Mouse (Mus musculus) heart, adult 11 months (tissue): ENCODE results near the gene Ccdc158.
A peak's percentile ranks its signal among the peaks of the same experiment; 100 is the strongest.

ENCODE experiments used
- DNase-seq: peaks from one replicate; pipeline ENCODE4 v3.0.0; 2022

The Ccdc158 gene

DNA sequence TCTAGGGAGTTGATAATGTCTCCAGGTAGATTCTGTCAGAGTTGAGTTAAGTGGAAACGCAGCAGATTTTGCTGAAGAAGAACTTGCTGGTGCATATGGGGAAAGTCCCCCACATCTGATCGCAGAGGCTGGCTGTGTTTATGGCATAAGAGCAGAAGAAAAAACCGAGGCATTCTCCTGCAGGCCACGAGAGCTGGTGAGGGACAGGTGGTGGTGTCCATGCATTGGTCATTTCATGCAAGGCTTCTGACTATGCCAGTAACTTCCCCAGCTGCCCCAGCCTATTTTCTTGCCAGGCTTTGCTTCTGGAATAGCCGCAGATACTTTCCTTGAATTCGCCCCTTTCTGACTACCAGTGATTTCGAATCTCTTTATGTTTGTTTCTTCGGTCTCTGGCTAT is 78.2 kb downstream of the Ccdc158 start:
- no peak for DNase-seq

DNA sequence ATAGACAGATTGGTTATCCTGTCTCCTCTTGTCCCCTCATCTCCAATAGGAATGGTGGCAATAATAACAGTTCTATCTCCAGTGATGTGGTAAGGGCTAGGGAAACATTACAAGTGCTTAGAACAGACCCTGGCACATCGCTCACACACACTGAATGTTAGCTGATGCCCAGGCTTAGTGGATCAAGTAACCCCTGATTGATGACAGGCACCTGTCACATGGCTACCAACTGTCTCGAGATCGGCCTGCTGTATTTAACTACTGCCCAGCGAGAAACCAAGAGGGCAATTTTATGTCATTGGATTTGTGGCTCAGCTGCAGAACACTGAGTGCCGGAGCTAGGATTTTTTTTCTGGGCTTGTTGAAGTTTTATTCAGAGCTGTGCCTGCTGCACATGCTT is 80.0 kb downstream of the Ccdc158 start:
- DNase-seq: no peak

DNA sequence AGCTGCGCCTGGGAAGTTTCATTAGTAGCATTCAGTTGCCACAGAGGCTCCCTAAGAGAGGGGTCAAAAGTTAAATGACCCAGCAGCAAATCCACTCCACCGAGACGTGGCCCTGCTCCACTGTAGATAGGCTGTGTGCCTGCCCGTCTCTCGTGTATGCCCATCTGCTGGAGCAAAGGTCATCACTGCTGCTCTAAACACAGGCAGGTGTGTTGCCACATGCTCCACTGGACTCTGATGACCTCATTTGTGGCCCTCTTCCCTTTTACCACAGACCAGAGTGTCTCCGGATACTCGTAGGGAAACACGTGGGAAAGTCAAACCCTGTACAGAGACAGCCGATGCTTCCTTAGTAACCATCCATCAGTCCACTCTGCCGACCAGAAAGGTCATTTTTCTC is 89.1 kb downstream of the Ccdc158 start:
- DNase-seq: peak; percentile 74

DNA sequence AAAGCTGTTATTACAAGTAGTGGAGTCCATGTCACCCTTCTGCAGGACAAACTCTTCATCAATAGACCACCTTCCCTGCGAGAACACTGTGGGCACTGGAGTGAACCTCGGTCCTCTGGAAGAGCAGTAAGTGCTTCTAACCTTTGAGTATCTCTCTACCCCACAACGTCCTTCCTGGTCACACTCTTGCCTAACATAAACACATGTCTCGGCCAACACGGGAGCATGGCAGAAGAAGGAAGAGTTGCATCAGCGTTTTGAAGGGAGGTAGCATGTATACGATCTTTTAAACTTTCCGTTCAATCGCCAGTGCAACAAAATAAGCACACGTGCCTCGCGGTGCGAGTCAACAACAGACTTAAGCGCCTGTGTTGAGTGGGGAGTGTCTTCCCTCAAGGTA is 95.5 kb downstream of the Ccdc158 start:
- no peak for DNase-seq

DNA sequence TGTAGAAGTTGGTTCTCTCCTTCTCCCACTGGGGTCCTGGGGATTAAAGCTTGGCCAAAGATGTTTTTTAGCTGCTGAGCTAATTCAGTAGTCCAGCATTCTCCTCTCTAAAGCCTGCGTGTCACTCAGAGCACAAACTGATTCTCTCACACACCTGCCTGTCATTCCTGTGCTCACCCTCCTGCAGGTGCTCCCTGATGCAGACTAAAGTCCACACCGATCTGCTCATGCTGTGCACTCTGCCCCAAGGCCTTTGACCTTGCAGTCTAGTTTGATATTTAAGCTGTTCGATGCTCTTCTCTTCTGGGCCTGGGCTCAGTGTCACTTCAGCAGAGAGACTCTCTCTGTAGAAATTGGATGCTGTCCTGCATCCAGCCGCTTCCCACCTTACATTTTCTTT is 103.8 kb downstream of the Ccdc158 start:
- peak; percentile 82 for DNase-seq

DNA sequence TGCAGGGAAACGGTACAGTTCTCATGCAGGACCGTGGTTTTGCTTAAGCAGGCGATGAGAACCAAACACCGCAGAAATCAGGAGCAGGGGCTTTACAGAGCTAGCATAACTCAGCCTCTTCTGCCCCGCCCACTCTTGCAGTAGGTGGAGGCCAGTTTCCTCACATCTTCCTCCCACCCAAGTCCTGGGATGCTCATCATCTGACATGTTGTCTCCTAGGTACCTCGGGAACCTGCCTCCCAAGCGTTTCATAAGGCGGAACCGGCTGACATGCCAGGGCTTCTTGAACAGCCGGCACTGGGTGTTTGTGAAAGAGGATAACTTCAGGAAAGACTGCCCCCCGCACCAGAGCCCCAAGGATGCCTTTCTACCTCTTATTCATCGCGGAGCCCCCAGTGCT is 113.1 kb downstream of the Ccdc158 start:
- peak; percentile 67 for DNase-seq

DNA sequence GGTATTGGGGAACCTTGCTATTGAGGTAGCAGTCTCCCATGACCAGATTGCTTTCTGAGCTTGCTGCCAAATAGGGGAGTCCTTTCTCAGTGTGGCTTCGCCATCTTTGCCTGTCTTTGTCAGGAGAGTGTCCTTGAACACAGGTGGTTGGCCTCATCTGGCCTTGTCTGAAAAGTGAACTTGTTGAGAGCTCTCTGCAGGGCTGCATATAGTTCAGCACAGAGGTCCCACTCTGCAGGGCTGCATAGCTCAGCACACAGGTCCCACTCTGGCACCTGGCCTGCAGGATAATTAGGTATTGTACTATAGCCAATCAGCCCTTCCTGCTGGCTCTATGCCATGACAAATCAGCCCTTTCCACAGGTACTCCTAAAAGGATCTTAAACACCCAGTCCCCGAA is 114.9 kb downstream of the Ccdc158 start:
- DNase-seq: peak; percentile 67
